Mouse (Mus musculus) heart, postnatal 0 days (tissue): ENCODE measurements at regions not wholly inside any gene's neighbourhood (a gene's known extent, or its start where the extent isn't known, plus 50 kb on each side); places are given as distances from the start of the nearest gene placed in this dataset.

Experiments
- CTCF ChIP-seq: IDR thresholded peaks from 2 replicates; pipeline ENCODE4 v1.5.1; 2016; ENCODE audit warnings: antibody characterized with exemption, control low read depth, low read depth
- EP300 ChIP-seq: IDR thresholded peaks from 2 replicates; pipeline ENCODE4 v1.6.1; 2016; ENCODE audit warnings: antibody characterized with exemption, low read depth

GRCm38 (mm10) chr1:176594312-176594711 is 219.6 kb downstream of the Cep170 start:
- TF ChIP-seq CTCF, result no peak
- no peak for TF ChIP-seq EP300
